Mouse (Mus musculus) kidney, adult 2 months (tissue): ENCODE measurements at regions not wholly inside any gene's neighbourhood (a gene's known extent, or its start where the extent isn't known, plus 50 kb on each side); places are given as distances from the start of the nearest gene placed in this dataset.
"Not testable (repeated sequence)": the region's sequence is repeated elsewhere in the genome, so short reads cannot be mapped to it uniquely, and the experiment has no call there.

Experiments
- DNase-seq: peaks from one replicate; pipeline ENCODE4 v3.0.0; 2021
- H3K27ac ChIP-seq: fragments of 200-500 bp; 2 replicates; pipeline ENCODE4 v1.5.1; 2012; ENCODE audit warnings: low read depth, low read length, control low read depth, inconsistent platforms; ENCODE audit not compliant: insufficient read depth
- H3K27me3 ChIP-seq: fragments of 200-500 bp; replicated peaks from 2 replicates; pipeline ENCODE4 v1.6.1; 2012; ENCODE audit warnings: mild to moderate bottlenecking, moderate library complexity, low read length, inconsistent platforms; ENCODE audit not compliant: control insufficient read depth, insufficient read depth
- H3K36me3 ChIP-seq: fragments of 200-500 bp; 2 replicates; pipeline ENCODE4 v1.6.1; 2012; ENCODE audit warnings: mild to moderate bottlenecking, moderate library complexity, low read length, inconsistent platforms; ENCODE audit not compliant: control insufficient read depth, insufficient read depth
- H3K4me1 ChIP-seq: fragments of 200-500 bp; 2 replicates; pipeline ENCODE4 v1.6.1; 2011; ENCODE audit warnings: low read length; ENCODE audit not compliant: control insufficient read depth, insufficient read depth
- H3K4me3 ChIP-seq: fragments of 200-500 bp; 2 replicates; pipeline ENCODE4 v1.5.1; 2011; ENCODE audit warnings: mild to moderate bottlenecking, low read depth, low read length, control low read depth; ENCODE audit not compliant: insufficient read depth
- CTCF ChIP-seq: fragments of 200-500 bp; conservative IDR thresholded peaks from 2 replicates; pipeline ENCODE4 v1.5.1; 2011; ENCODE audit warnings: low read depth, mild to moderate bottlenecking, control low read depth, low read length, moderate library complexity, mixed read lengths; ENCODE audit not compliant: insufficient read depth, insufficient read length
- POLR2A ChIP-seq: fragments of 200-500 bp; IDR thresholded peaks from one replicate; pipeline ENCODE4 v1.6.1; 2011; ENCODE audit warnings: low read depth, low read length, control low read depth
- WGBS: fragments of 180-500 bp; shearing (Covaris S2); methylation state at CpG from one replicate; pipeline ENCODE4 v1.1.7; 2018; 5-methylcytosine and 5-hydroxymethylcytosine counted together

GRCm38 (mm10) chr6:6362678-6363354 is 145.8 kb upstream of the Slc25a13 start:
- 72% methylated on average over 4 of the region's 4 CpGs for WGBS

DNA sequence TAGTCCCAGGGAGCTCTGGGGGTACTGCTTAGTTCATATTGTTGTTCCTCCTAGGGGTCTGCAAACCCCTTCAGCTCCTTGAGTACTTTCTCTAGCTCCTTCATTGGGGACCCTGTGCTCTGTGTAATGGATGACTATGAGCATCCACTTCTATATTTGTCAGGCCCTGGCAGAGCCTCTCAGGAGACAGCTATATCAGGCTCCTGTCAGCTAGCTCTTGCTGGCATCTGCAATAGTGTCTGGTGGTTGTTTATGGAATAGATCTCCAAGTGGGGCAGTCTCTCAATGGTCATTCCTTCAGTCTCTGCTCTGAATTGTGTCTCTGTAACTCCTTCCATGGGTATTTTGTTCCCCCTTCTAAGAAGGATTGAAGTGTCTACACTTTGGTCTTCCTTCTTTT is 144.2 kb upstream of the Slc25a13 start:
- not testable (repeated sequence) for H3K4me3 ChIP-seq, H3K36me3 ChIP-seq, H3K27ac ChIP-seq, H3K4me1 ChIP-seq, H3K27me3 ChIP-seq, DNase-seq

More at GRCm38 (mm10) chr6:6362678-6363354, 145.8 kb upstream of the Slc25a13 start:
- DNase-seq: no peak
- no peaks in the 10 kb centered on the region for H3K27me3 ChIP-seq
- H3K27ac ChIP-seq: no peak overlapping the region
- no peaks in the 10 kb centered on the region for H3K36me3 ChIP-seq
- H3K4me3 ChIP-seq: no peak overlapping the region
- no peak for TF ChIP-seq CTCF
- no peaks in the 10 kb centered on the region for H3K4me1 ChIP-seq

DNA sequence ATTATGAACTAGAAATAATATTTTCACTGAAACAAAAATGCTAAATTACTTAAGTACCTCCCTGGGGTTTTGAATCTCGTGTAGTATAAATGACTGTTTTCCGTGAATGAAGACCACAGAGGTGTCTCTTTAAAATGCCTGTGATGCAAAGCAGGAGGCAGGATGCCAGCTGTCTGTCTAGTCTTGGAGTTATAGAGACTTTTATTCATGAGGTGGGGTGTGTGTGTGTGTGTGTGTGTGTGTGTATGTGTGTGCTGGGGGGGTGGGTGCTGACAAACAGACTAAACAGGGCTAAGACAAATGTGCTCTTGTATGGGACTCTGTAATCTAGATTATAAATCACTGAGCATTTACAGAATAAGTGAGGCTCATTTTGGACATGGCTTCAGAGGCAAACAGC is 140.5 kb upstream of the Slc25a13 start:
- TF ChIP-seq POLR2A: no peak
- no peak for TF ChIP-seq CTCF
- H3K27me3 ChIP-seq: no peaks in the 10 kb centered on the region
- H3K27ac ChIP-seq: no peak overlapping the region
- 76% methylated on average over 2 of the region's 2 CpGs for WGBS
- H3K4me3 ChIP-seq: no peak overlapping the region
- no peak for DNase-seq
- no peaks in the 10 kb centered on the region for H3K36me3 ChIP-seq
- H3K4me1 ChIP-seq: no peaks in the 10 kb centered on the region

GRCm38 (mm10) chr6:6356967-6357366 is 140.0 kb upstream of the Slc25a13 start:
- Histone ChIP-seq H3K27me3 (no peaks in the 10 kb centered on the region), H3K27ac (no peak overlapping the region), H3K36me3 (no peaks in the 10 kb centered on the region), H3K4me1 (no peaks in the 10 kb centered on the region), H3K4me3 (no peak overlapping the region)
- WGBS: 70% methylated on average over 6 of the region's 6 CpGs
- no peak for DNase-seq
- TF ChIP-seq CTCF: no peak
- TF ChIP-seq POLR2A: no peak

DNA sequence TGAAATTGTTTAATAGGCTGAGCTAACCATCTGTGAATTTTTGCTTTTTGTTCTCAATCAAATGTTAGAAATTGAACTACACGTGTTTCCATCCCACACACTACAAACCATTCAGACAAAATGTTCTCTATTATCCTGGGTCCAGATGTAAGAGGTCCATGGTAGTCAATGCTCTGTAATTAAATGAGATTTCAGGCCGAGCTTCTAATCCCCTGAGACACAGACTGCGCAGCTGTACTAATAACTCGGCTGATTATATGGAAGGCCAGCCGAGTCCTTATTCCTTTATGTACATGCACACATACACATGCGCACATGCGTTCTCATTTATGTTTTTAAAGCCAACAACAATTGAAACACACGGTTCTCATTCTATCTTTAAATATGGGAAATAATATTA is 118.3 kb upstream of the Slc25a13 start:
- H3K4me1 ChIP-seq: no peaks in the 10 kb centered on the region
- no peak for DNase-seq
- no peaks in the 10 kb centered on the region for H3K27me3 ChIP-seq
- no peaks in the 10 kb centered on the region for H3K36me3 ChIP-seq
- H3K27ac ChIP-seq: no peak overlapping the region
- TF ChIP-seq POLR2A (no peak), CTCF (no peak)
- WGBS: 89% methylated on average over 8 of the region's 8 CpGs
- no peak overlapping the region for H3K4me3 ChIP-seq

GRCm38 (mm10) chr6:6330271-6330670 is 113.3 kb upstream of the Slc25a13 start:
- TF ChIP-seq POLR2A: no peak
- TF ChIP-seq CTCF: no peak
- no peak overlapping the region for H3K27ac ChIP-seq
- H3K4me1 ChIP-seq: no peaks in the 10 kb centered on the region
- H3K4me3 ChIP-seq: no peak overlapping the region
- no peaks in the 10 kb centered on the region for H3K36me3 ChIP-seq
- no peaks in the 10 kb centered on the region for H3K27me3 ChIP-seq
- no peak for DNase-seq
- WGBS: 93% methylated on average over 1 of the region's 1 CpGs

- no peak for DNase-seq
- Histone ChIP-seq H3K4me3 (no peak overlapping the region), H3K27me3 (no peaks in the 10 kb centered on the region), H3K27ac (no peak overlapping the region), H3K4me1 (no peaks in the 10 kb centered on the region), H3K36me3 (no peaks in the 10 kb centered on the region)
- 57% methylated on average over 1 of the region's 1 CpGs for WGBS
- TF ChIP-seq CTCF: no peak
- no peak for TF ChIP-seq POLR2A
Measured at GRCm38 (mm10) chr6:6325516-6325915, 108.5 kb upstream of the Slc25a13 start.

- Histone ChIP-seq H3K27me3 (no peaks in the 10 kb centered on the region), H3K36me3 (no peaks in the 10 kb centered on the region), H3K4me3 (no peak overlapping the region), H3K4me1 (no peaks in the 10 kb centered on the region), H3K27ac (no peak overlapping the region)
- DNase-seq: no peak
- 57% methylated on average over 4 of the region's 4 CpGs for WGBS
- TF ChIP-seq POLR2A (no peak), CTCF (no peak)
Measured at GRCm38 (mm10) chr6:6316725-6317124, 99.8 kb upstream of the Slc25a13 start.
